Mouse (Mus musculus) heart, adult 11 months (tissue): ENCODE results near the gene Anapc1.
"Not testable (repeated sequence)": the region's sequence is repeated elsewhere in the genome, so short reads cannot be mapped to it uniquely, and the experiment has no call there.

Source experiments
- DNase-seq: peaks from one replicate; pipeline ENCODE4 v3.0.0; 2022

Gene Anapc1

GRCm38 (mm10) chr2:128696426-128696825 is 9.2 kb upstream of the Anapc1 start:
- peak; percentile 75 for DNase-seq

GRCm38 (mm10) chr2:128694548-128694947 is 7.4 kb upstream of the Anapc1 start:
- no peak for DNase-seq

- not testable (repeated sequence) for DNase-seq
These were observed 6.6 kb upstream of the Anapc1 start for GRCm38 (mm10) chr2:128693828-128694227.

- peak; percentile 83 for DNase-seq
These were observed 6.0 kb upstream of the Anapc1 start for GRCm38 (mm10) chr2:128693236-128693635.

GRCm38 (mm10) chr2:128692771-128693170 is 5.6 kb upstream of the Anapc1 start:
- DNase-seq: no peak

GRCm38 (mm10) chr2:128692336-128692735 is 5.1 kb upstream of the Anapc1 start:
- DNase-seq: peak; percentile 85

GRCm38 (mm10) chr2:128687558-128688120 is 448 bp upstream of the Anapc1 start:
- peak; percentile 30 for DNase-seq

- peak; percentile 81 for DNase-seq
These were observed 6.5 kb downstream of the Anapc1 start for GRCm38 (mm10) chr2:128680661-128681060.

- no peak for DNase-seq
These were observed 66.6 kb downstream of the Anapc1 start for GRCm38 (mm10) chr2:128620578-128620977.

- peak; percentile 68 for DNase-seq
These were observed 71.8 kb downstream of the Anapc1 start for GRCm38 (mm10) chr2:128615366-128615765.

- peak; percentile 93 for DNase-seq
These were observed 73.8 kb downstream of the Anapc1 start for GRCm38 (mm10) chr2:128613365-128613764.

GRCm38 (mm10) chr2:128612275-128612674 is 74.9 kb downstream of the Anapc1 start:
- DNase-seq: peak; percentile 19

GRCm38 (mm10) chr2:128611178-128611577 is 76.0 kb downstream of the Anapc1 start:
- peak; percentile 83 for DNase-seq

- DNase-seq: peak; percentile 72
These were observed 77.9 kb downstream of the Anapc1 start for GRCm38 (mm10) chr2:128609286-128609685.

GRCm38 (mm10) chr2:128601534-128601933 is 85.7 kb downstream of the Anapc1 start:
- DNase-seq: no peak

GRCm38 (mm10) chr2:128592301-128592700 is 94.9 kb downstream of the Anapc1 start:
- DNase-seq: no peak

GRCm38 (mm10) chr2:128590909-128591308 is 96.3 kb downstream of the Anapc1 start, which contains the start of gene Spdye4c:
Gene Spdye4c (plus strand): TSS chr2:128591209.
- DNase-seq: no peak

GRCm38 (mm10) chr2:128582881-128583280 is 104.3 kb downstream of the Anapc1 start:
- no peak for DNase-seq

GRCm38 (mm10) chr2:128572726-128573624 is 114.2 kb downstream of the Anapc1 start:
- DNase-seq: peak; percentile 96

- DNase-seq: peak; percentile 91
These were observed 116.2 kb downstream of the Anapc1 start for GRCm38 (mm10) chr2:128571001-128571400.

- no peak for DNase-seq
These were observed 118.7 kb downstream of the Anapc1 start for GRCm38 (mm10) chr2:128568490-128568889.

- DNase-seq: no peak
These were observed 119.2 kb downstream of the Anapc1 start for GRCm38 (mm10) chr2:128568018-128568417.

- no peak for DNase-seq
These were observed 120.7 kb downstream of the Anapc1 start for GRCm38 (mm10) chr2:128566304-128567147.
